Mouse (Mus musculus): ENCODE data around the gene Rnf40.

DNA sequence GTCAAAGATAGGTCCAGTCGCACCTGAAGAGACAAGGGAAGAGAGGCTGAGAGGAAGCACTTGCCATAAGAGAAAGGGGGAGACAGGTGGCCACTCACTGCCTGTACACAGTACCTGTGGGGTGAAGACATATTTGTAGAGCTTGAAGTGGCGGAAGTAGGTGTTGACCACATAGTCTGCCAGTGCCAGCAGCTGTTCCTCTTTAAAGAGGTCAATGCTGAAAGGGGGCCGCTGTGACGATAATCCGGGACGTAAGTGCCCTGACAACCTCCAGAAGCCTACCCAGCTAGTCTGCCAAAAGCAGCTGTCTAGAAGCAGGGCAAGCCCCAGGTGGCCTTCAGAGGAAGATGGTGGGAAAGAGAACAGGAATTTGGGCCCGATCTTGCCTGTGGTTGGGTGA lies 3.5 kb upstream of the Rnf40 start:
- TF ChIP-seq CTCF (IDR thresholded peaks at IDR 0.05; ENCODE audit: control insufficient read depth, insufficient read depth, low read length) (no peak), POLR2A (IDR thresholded peaks at IDR 0.05; ENCODE audit: borderline replicate concordance, control insufficient read depth, low read depth, low read length) (no peak)
